Mouse (Mus musculus) embryo, embryonic 9.5 days (tissue): Measurements from ENCODE around the gene Usp30.

ENCODE experiments used
- DNase-seq: peaks from one replicate; pipeline ENCODE4 v3.0.0-alpha.2; 2017; ENCODE audit errors: extremely low spot score

Gene Usp30

GRCm38 (mm10) chr5:114065161-114065560 is at the start of gene Usp30:
TSS of gene Usp30 (plus strand) at chr5:114065461.
- no peak for DNase-seq

DNA sequence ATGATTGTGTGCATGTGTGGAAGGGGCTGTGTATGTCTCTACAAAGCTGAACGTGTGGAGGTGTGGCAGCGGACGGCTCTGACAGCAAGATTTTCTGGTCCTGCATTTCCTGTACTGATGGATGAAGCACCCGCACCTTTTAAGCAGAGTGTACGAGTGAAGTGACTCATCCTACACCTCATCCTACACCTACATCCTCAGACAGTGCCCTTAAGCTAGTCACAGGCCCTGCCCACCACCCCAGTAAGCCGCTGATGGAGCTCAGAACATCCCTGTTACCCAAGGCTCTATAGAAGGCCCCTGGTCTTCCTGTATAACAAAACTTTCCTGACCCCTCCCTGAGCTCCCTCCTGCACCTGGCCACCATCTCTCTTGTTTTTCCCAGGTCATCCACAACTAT is 40.9 kb upstream of the Usp30 start:
- DNase-seq = no peak

DNA sequence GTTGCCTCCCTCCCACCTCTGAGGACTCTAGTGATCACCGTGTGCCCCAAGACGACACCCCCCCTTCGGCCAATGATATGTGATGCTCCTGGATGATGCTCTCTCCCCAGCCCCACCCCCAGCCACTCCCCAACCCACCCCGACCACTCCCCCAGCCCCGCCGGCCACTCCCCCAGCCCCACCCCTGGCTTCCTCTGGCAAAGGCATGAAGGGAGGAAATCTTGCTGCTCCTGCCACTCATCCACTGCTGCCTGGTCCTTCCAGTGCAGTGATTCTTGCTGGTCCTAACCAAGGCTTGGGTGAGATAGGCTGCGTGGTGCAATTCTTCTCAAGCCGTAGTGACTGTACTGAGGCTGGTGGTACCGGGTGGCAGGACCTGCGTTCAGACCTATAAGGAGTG is 40.4 kb upstream of the Usp30 start:
- peak; percentile 59 for DNase-seq

DNA sequence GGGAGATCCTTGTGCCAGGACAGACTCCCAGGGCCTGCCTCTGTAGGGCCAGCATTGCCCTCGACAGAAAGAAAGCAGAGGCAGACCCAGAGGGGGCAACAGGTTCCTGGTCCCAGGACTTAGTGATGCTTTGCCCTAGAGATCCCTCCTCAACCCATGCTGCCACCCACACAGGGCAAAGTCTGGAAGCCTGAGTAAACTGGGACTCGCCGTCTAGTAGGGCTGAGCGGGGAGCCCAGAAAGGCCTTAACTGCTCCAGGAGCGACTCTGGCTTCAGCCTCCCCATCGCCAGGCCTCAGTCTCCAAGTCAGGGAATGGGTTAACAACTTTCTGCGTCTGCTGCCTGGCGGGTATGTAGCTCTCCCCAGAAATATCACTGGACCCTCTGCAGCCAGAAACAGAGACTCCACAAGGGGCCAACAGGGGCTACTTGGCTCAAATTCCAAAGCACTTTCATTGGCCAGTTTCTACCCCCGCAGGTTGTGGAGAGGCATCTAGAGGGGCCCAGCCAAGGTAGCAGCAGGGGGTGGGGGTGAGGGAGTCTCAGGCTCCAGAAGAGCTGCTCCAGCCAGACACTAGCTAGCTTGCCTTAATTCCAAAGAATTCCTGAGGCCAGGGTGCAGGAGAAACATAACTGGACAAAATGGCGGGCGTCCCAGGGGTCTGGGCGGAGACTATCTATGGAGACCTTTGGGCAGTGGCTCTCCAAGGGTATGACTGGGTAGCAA is 37.9 kb upstream of the Usp30 start:
- DNase-seq = no peak

GRCm38 (mm10) chr5:114028111-114028510 is 37.1 kb upstream of the Usp30 start:
- DNase-seq = no peak

DNA sequence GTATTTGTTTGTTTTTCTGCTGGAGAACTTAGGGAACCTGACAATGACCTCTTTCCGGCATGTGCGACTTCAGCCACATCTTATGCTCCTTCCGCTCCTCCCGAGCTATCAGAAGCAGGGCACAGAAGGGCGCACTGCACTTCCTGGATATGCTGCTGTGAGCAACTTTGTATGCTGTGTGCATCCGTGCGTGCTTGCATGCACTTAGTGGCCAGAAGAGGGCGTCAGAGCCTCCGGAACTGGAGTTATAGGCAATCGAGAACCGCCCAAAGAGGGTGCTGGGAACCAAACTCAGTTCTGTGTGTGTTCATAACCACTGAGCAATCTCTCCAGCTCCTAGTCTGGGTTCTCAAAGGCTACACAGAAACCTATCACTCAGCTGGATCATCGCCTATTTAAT is 34.6 kb upstream of the Usp30 start:
- DNase-seq = no peak

DNA sequence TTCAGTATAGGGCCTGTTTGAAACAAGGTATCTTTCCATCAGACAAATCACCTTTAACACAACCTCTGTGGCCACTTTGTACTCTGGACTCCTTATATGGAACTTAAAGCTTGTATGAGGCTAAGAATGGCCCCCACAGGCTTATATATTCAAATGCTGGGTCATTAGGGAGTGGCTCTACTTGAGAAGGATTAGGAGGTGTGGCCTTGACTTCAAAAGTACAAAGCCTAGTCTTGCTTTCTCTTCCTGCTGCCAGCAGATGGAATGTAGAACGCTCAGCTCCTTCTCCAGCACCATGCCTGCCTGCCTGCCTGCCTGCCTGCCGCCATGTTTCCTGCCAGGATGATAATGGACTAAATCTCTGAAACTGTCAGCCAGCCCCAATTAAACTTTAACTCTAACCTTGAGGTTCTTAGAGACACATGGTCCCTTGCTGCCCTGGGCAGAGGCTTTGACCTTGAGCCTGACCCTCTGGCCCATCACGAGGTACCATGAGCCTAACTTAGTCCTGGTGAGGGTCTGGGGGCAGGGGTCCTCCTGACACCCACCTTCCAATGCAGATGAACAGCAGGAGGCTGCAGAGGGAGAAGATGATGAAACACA is 33.0 kb upstream of the Usp30 start:
- DNase-seq = no peak

GRCm38 (mm10) chr5:114034393-114034792 is 30.9 kb upstream of the Usp30 start:
- no peak for DNase-seq

DNA sequence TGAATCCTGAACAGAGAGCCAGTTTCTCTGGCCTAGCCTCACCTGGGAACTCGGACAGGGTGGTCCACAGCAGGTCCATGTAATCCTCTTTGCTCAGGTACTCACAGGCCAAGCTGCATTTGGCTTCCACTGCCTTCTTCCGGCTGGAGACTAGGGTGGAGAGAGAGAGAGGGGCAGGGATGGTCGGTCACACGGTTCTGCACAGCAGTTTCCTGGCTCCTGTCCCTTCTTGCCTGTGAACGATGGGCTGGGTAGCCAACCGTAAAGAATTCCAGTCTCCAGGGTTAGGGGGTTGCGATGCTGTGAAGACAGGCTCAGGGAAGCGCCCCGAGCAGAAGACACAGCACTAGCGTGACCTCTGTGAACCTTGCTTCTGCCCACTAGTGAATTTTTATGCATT is 30.1 kb upstream of the Usp30 start:
- no peak for DNase-seq

DNA sequence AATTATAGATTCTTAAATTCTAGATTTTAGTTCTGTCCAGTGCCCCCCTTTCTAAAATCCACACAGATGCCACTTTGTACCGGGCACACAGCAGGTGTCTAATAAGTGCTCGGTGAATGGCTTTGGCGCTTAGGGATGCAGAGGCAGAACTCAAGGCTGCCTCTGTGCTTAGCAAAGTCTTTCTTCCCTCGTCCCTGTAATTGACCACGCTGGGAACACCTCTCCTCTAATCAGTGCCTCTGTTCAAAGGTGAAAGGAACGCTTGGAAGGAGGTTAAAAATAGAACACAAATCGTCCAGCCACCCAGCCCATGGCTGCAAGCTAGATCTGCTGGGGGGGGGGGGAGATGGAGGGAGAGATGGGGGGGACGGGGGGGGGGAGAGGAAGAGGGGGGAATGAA is 24.8 kb upstream of the Usp30 start:
- no peak for DNase-seq

DNA sequence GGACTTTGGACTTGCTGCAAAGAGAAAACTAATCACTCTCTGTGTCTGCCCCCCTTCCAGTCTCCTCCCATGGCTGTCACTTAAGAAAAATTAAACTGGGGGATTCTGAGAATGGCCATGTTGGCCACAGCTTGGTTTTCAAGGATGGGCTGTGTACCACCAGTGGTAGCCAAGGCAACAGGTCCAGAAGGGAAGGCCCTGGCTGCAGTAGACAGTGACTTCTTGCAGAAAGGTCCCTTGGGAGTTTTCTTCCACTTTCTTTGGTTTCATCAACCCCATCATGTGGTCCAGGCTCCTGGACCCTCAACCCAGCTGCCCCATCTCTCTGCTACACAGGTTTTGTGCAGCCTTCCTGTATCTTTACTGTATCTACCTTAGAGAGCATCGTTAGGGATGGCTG is 24.4 kb upstream of the Usp30 start:
- DNase-seq = no peak

GRCm38 (mm10) chr5:114041327-114041930 is 23.8 kb upstream of the Usp30 start:
- DNase-seq = peak; percentile 63

- no peak for DNase-seq
Measured at GRCm38 (mm10) chr5:114043800-114044199, 21.5 kb upstream of the Usp30 start.

DNA sequence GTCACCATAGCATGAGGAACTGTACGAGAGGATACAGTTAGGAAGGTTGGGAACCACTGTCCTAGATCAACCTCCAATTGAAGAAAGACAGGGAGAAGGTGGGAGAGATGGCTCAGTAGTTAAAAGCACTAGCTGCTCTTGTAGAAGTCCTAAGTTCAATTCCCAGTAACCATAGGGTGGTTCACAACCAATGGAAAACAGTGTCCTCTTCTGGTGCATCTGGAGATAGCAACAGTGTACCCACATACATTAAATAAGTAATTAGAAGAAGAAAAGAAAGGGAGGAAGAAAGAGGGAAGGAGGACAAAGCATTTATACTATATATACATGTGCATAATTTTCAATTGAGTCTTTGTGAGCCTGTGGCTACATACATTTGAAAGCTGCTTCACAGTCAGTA is 20.1 kb upstream of the Usp30 start:
- no peak for DNase-seq

DNA sequence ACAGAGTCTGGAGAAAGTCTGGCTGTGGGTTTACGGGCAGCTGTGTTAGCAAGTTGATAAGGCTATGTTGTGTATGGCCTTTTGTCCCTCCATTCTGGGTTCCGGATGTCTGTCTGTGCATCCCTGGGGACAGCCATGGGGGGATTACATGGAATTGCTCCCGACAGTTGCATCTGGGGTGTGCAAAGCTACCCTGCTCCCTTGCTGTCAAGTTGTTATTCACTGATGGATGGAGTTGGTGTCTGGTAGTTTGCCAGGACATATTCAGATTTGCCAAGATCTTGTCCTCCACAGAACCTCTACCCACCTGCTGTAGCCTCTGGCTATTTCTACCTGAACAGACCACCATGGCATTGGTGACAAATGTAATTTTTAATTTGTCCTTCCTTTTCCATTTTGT is 19.1 kb upstream of the Usp30 start:
- DNase-seq = no peak

- no peak for DNase-seq
Measured at GRCm38 (mm10) chr5:114046604-114047003, 18.7 kb upstream of the Usp30 start.

DNA sequence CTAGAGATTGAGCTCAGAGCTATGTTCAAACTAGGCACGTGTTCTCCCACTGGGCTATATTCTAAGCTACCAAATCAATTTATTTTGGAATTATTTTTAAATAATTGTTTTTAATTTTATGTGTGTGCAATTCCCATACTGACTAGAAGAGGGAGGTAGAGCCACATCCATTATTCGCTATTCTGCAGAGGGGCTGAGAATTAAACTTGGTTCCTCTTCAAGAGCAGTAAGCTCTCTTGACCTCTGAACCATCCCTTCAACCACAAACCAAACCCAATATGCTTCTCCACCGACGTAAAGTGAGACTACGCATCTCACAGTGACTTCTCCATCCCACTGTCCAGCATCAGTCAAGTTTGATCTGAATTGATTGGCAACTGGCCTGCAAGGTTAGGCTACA is 18.1 kb upstream of the Usp30 start:
- DNase-seq = no peak

GRCm38 (mm10) chr5:114048731-114049308 is 16.4 kb upstream of the Usp30 start:
- no peak for DNase-seq

DNA sequence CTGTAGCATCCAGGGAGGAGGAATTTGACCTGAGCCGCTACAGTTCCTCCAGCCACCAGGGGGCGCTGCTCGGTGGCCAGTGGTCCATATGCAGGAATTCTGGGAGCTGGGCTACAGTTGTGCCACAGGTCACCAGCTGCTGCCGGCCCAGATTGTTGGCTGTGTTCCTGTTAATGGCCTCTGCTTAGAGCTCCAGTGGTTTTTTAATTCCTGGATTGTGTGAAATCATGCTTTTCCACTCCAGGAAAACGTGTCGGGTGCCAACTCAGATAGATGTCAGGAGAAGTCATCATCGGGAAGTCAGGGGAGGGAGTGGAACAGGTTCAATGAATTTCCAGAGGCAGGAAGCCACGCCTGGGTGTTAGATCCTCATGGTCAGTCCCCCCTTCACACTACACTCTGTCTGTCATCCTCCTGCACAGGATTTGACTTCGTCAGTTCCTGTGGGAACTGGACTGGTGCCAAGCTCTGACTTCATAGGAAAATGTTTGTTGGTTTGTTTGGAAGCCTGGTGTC is 13.0 kb upstream of the Usp30 start:
- peak; percentile 74 for DNase-seq

DNA sequence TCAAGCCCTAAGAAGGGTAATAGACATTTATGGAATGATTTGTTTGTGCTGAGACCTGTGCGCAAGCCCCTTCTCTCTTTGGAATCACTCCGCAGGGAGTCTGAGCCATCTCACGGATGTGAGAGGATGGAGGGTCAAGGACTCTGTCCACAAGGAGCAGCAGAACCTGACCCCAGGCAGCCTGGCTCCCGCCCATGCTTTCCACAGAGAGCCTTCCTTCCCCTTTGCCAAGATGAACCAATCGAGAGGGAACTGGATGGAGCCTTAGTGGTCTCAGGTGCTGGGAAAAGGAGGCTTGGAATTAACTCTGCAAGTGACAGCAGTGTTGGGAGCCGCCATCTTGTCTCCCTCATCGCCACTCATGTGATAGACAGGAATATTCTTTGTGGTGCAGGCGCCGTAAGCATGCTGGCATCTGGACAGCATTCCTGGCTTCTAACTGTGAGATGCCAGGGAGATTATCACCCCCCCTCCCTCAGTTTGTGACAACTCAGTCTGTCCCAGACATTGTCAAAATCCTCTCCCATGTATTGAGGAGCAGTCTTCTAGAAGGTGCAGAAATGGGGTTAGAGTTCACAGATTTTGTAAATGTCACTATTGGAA is 8.0 kb upstream of the Usp30 start:
- no peak for DNase-seq

- DNase-seq = no peak
Measured at GRCm38 (mm10) chr5:114061675-114062074, 3.6 kb upstream of the Usp30 start.

GRCm38 (mm10) chr5:114063958-114064357 is 1.3 kb upstream of the Usp30 start:
- no peak for DNase-seq
